Mouse (Mus musculus): Measurements from ENCODE around the gene Rgl3. TPM values are rescaled to one million over a fixed set of nuclear protein-coding genes. Genes with fewer than 3 reads are reported as not detected.

Gene Rgl3
- polyA plus RNA-seq, 1 experiment, result 7.0 TPM

DNA sequence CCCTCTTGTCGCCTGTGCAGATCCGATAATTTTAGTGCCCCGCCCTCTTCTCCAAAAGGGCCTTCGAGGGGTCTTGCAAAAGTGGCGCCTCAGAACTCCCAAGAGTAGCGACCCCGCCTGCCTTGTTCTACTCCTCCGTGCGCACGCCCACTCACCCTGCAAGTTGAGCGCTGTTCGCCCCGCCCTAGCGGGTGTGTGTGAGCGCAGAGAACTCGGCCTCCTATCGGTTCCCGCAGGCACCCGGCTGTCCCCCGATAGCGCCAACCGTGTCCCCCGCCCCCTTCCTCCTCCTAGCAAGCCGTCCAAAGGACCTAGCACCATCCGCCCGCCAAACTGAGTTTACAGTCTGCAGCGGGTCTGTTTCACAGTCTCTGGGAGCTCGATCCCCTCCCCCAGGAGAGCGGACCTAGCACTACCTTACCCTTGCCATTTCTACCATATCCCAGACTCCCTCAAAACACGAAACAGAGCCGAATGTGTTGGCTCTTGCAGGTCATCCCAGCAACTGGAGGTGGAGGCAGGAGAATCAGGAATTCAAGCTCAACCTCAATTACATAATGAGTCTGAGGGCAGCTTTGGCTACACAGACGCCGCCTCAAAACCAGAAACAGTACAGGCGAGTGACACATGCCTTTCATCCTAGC lies 26.7 kb downstream of the Rgl3 start:
- H3K79me3 ChIP-seq (ENCODE audit: low read depth), result no peaks in the 10 kb centered on the region
- H3K79me2 ChIP-seq (ENCODE audit: control insufficient read depth, insufficient read depth), result no peaks in the 10 kb centered on the region
- no peaks in the 10 kb centered on the region for H3K27me3 ChIP-seq (ENCODE audit: control insufficient read depth, insufficient read depth, insufficient read length)
- H3K36me3 ChIP-seq (ENCODE audit: control insufficient read depth, insufficient read depth), result no peaks in the 10 kb centered on the region
- TF ChIP-seq CEBPB (IDR thresholded peaks at IDR 0.05; ENCODE audit: low read depth), result no peak
- no peak for TF ChIP-seq CTCF (IDR thresholded peaks at IDR 0.05; ENCODE audit: control insufficient read depth, insufficient read depth, insufficient read length)
- TF ChIP-seq MAX (IDR thresholded peaks at IDR 0.05), result no peak
- H3ac ChIP-seq (ENCODE audit: control insufficient read depth, insufficient read length, low read depth), result peak overlapping the region; percentile 46
- peak overlapping the region; percentile 30 for H3K4me3 ChIP-seq (ENCODE audit: insufficient read depth, poor library complexity, severe bottlenecking)

GRCm38 (mm10) chr9:21962010-21962409 lies 27.2 kb downstream of the Rgl3 start:
- no peak for TF ChIP-seq MYOD1 (IDR thresholded peaks at IDR 0.05; ENCODE audit: control insufficient read depth, insufficient read length, low read depth)
- TF ChIP-seq FOSL1 (IDR thresholded peaks at IDR 0.05; ENCODE audit: insufficient read depth, low read length, poor library complexity, severe bottlenecking), result no peak
- no peak for TF ChIP-seq MAX (IDR thresholded peaks at IDR 0.05)
- no peak for TF ChIP-seq CEBPB (IDR thresholded peaks at IDR 0.05; ENCODE audit: low read depth)
- TF ChIP-seq CTCF (IDR thresholded peaks at IDR 0.05; ENCODE audit: control insufficient read depth, insufficient read depth, insufficient read length), result no peak
- no peak for TF ChIP-seq USF1 (IDR thresholded peaks at IDR 0.05; ENCODE audit: low read depth)
- TF ChIP-seq MYOG (IDR thresholded peaks at IDR 0.05; ENCODE audit: control insufficient read depth, extremely low read depth, insufficient read length), result no peak
- Histone ChIP-seq H3K4me3 (ENCODE audit: insufficient read depth, poor library complexity, severe bottlenecking) (peak overlapping the region; percentile 30), H3K79me3 (ENCODE audit: low read depth) (no peaks in the 10 kb centered on the region), H3K27me3 (ENCODE audit: control insufficient read depth, insufficient read depth, insufficient read length) (no peaks in the 10 kb centered on the region), H3K79me2 (ENCODE audit: control insufficient read depth, insufficient read depth) (no peaks in the 10 kb centered on the region), H3ac (ENCODE audit: control insufficient read depth, insufficient read length, low read depth) (peak overlapping the region; percentile 46), H3K36me3 (ENCODE audit: control insufficient read depth, insufficient read depth) (no peaks in the 10 kb centered on the region)

GRCm38 (mm10) chr9:21961366-21961980 lies 27.8 kb downstream of the Rgl3 start:
- Histone ChIP-seq H3K4me3 (ENCODE audit: insufficient read depth, poor library complexity, severe bottlenecking) (no peak overlapping the region), H3ac (ENCODE audit: control insufficient read depth, insufficient read length, low read depth) (no peak overlapping the region), H3K36me3 (ENCODE audit: control insufficient read depth, insufficient read depth) (no peaks in the 10 kb centered on the region), H3K79me3 (ENCODE audit: low read depth) (no peaks in the 10 kb centered on the region), H3K27me3 (ENCODE audit: control insufficient read depth, insufficient read depth, insufficient read length) (no peaks in the 10 kb centered on the region), H3K79me2 (ENCODE audit: control insufficient read depth, insufficient read depth) (no peaks in the 10 kb centered on the region)
- no peak for TF ChIP-seq CEBPB (IDR thresholded peaks at IDR 0.05; ENCODE audit: low read depth)
- no peak for TF ChIP-seq MAX (IDR thresholded peaks at IDR 0.05)
- TF ChIP-seq USF1 (IDR thresholded peaks at IDR 0.05; ENCODE audit: low read depth), result no peak
- no peak for TF ChIP-seq MYOD1 (IDR thresholded peaks at IDR 0.05; ENCODE audit: control insufficient read depth, insufficient read length, low read depth)
- TF ChIP-seq CTCF (IDR thresholded peaks at IDR 0.05; ENCODE audit: control insufficient read depth, insufficient read depth, insufficient read length), result no peak
- TF ChIP-seq FOSL1 (IDR thresholded peaks at IDR 0.05; ENCODE audit: insufficient read depth, low read length, poor library complexity, severe bottlenecking), result no peak

DNA sequence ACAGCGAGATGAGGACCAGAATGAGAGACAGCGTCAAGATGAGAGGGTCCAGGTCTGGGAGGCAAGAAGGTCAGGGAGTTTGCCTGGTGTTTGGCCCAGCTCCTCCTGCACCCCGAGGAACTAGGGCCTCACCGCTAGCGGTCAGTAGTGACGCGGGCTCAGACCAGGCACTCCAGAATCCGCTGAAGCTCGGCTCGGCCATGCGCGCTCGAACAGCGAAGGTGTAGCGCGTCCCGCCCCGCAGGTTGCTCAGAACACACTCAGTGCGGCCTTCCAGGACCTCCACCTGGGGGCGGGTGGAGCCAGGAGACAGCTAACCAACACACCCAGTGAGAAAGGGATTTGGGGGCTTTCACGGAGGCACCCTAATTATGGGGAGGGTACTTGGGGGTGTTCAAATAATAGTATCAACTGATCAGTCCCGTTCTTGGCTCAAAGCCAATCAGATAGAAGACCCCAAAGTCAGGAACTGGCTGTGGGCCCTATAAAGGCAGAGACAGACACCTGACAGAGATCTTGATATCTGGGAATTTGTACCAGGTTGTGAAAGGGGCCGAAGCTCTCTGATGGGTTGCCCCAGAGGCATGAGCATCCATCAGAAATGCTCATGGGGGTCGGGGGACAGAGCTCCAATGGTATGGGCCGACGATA lies 28.6 kb downstream of the Rgl3 start:
- Histone ChIP-seq H3K27me3 (ENCODE audit: control insufficient read depth, insufficient read depth, insufficient read length) (no peaks in the 10 kb centered on the region), H3K4me3 (ENCODE audit: insufficient read depth, poor library complexity, severe bottlenecking) (no peak overlapping the region)
- TF ChIP-seq MYOG (IDR thresholded peaks at IDR 0.05; ENCODE audit: control insufficient read depth, extremely low read depth, insufficient read length) (no peak), CTCF (IDR thresholded peaks at IDR 0.05; ENCODE audit: control insufficient read depth, insufficient read depth, insufficient read length) (no peak)

GRCm38 (mm10) chr9:21960135-21960534 lies 29.1 kb downstream of the Rgl3 start:
- Histone ChIP-seq H3K79me3 (ENCODE audit: low read depth) (no peaks in the 10 kb centered on the region), H3K79me2 (ENCODE audit: control insufficient read depth, insufficient read depth) (no peaks in the 10 kb centered on the region), H3K36me3 (ENCODE audit: control insufficient read depth, insufficient read depth) (no peaks in the 10 kb centered on the region), H3K27me3 (ENCODE audit: control insufficient read depth, insufficient read depth, insufficient read length) (no peaks in the 10 kb centered on the region), H3ac (ENCODE audit: control insufficient read depth, insufficient read length, low read depth) (no peak overlapping the region), H3K4me3 (ENCODE audit: insufficient read depth, poor library complexity, severe bottlenecking) (no peak overlapping the region)
- TF ChIP-seq FOSL1 (IDR thresholded peaks at IDR 0.05; ENCODE audit: insufficient read depth, low read length, poor library complexity, severe bottlenecking) (no peak), MYOD1 (IDR thresholded peaks at IDR 0.05; ENCODE audit: control insufficient read depth, insufficient read length, low read depth) (no peak)

More for the DNA sequence above, 28.6 kb downstream of the Rgl3 start:
- no peaks in the 10 kb centered on the region for H3K79me3 ChIP-seq (ENCODE audit: low read depth)
- no peaks in the 10 kb centered on the region for H3K79me2 ChIP-seq (ENCODE audit: control insufficient read depth, insufficient read depth)
- H3ac ChIP-seq (ENCODE audit: control insufficient read depth, insufficient read length, low read depth), result no peak overlapping the region
- no peaks in the 10 kb centered on the region for H3K36me3 ChIP-seq (ENCODE audit: control insufficient read depth, insufficient read depth)

GRCm38 (mm10) chr9:21959244-21959643 lies 30.0 kb downstream of the Rgl3 start:
- Histone ChIP-seq H3K27me3 (ENCODE audit: control insufficient read depth, insufficient read depth, insufficient read length) (no peaks in the 10 kb centered on the region), H3K79me3 (ENCODE audit: low read depth) (no peaks in the 10 kb centered on the region), H3K79me2 (ENCODE audit: control insufficient read depth, insufficient read depth) (no peaks in the 10 kb centered on the region), H3ac (ENCODE audit: control insufficient read depth, insufficient read length, low read depth) (no peak overlapping the region), H3K4me3 (ENCODE audit: insufficient read depth, poor library complexity, severe bottlenecking) (no peak overlapping the region), H3K36me3 (ENCODE audit: control insufficient read depth, insufficient read depth) (no peaks in the 10 kb centered on the region)
- TF ChIP-seq USF1 (IDR thresholded peaks at IDR 0.05; ENCODE audit: low read depth), result no peak
- no peak for TF ChIP-seq CEBPB (IDR thresholded peaks at IDR 0.05; ENCODE audit: low read depth)
- no peak for TF ChIP-seq MYOD1 (IDR thresholded peaks at IDR 0.05; ENCODE audit: control insufficient read depth, insufficient read length, low read depth)
- TF ChIP-seq CTCF (IDR thresholded peaks at IDR 0.05; ENCODE audit: control insufficient read depth, insufficient read depth, insufficient read length), result no peak
- no peak for TF ChIP-seq MAX (IDR thresholded peaks at IDR 0.05)
- TF ChIP-seq MYOG (IDR thresholded peaks at IDR 0.05; ENCODE audit: control insufficient read depth, extremely low read depth, insufficient read length), result no peak
- no peak for TF ChIP-seq FOSL1 (IDR thresholded peaks at IDR 0.05; ENCODE audit: insufficient read depth, low read length, poor library complexity, severe bottlenecking)

All from C2C12 (cell line).